Mouse (Mus musculus) lung, postnatal 0 days (tissue): ENCODE data around the gene Snx21.

ENCODE experiments used
- CTCF ChIP-seq: IDR thresholded peaks from 2 replicates; pipeline ENCODE4 v1.5.1; 2016; ENCODE audit warnings: antibody characterized with exemption, mild to moderate bottlenecking
- EP300 ChIP-seq: IDR thresholded peaks from 2 replicates; pipeline ENCODE4 v1.6.1; 2016; ENCODE audit warnings: antibody characterized with exemption, mild to moderate bottlenecking, control low read depth

DNA sequence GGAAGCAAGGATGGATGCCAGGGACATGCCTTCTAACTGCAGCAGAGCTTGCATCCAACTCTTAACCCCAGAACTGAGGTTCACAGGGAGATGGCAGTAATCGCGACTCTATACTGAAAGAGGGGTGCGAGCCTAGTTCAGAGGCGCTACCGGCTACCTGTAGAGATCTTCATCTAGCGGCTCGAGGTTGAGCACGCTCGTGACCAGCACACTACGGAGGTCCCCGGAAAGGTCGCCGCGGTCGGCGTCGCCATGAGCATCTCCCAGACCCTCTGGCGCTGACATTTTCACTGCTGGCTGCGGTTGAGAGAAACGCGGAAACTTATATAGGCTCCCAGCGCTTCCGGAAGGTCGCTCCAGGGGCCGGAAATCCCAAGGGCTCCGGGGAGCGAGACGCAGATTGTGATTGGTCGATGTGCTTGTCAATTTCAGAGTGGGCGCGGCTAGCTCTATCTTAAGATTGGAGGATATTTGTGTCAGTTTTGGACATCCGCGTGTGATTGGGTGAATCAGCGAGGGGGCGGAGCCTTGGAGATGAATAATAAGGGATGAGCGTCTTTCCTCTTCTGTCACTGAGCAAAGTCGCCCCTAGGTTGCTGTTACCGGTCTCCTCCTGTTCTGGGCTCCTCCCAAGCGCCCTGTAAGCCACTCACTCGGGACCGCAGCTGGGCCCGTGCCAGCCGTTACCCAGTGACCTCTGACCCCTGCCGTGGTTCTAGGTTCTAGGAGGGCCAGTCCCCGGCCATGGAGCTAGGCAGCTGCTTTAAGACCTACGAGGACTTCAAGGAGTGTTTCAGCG is 19.1 kb downstream of the Snx21 start, which contains the start of the genes Acot8 and Zswim3:
- TF ChIP-seq CTCF, result peak; percentile 16
- peak; percentile 69; the same call in 1 of the 2 replicates for TF ChIP-seq EP300
